26 mouse cellular contexts compared by ENCODE assay signal in the genomic region with DNA sequence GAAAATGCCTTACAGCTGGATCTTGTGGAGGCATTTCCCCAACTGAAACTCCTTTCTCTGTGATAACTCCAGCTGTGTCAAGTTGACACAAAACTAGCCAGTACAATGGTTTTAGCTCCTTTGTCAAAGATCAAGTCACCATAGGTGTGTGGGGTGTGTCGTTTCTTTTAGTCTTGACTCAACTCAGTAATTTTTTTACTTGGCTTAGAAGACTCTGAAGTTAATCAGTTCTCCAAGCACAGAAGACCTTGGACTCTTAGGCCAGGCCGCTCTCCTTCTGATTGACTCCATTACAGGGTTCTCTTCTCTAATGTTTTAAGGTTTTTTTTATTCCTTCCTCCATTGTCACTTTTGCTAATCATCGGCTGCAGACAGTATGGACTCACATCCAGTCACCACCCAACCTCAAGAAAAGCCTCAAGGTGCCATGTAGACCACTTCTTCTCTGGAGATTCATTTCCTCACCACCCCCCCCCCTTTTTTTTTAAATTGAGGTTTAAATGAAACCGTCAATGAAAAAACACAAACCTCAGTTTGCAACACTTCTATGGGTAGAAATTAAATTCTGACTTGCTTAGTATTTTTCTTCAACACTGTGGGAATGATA. TPM values are rescaled to one million over a fixed set of nuclear protein-coding genes. Genes with fewer than 3 reads are reported as not detected.
DNase-seq lines count a peak whose midpoint lies in the region; ATAC-seq and TF ChIP-seq lines count a peak whose summit lies in the region.
"Had no signal": no experiment of that assay in that cellular context is flagged by ENCODE, and none has a peak within 500 bp of the region (broad histone marks: within the 10 kb centered on the region; RNA-seq: fewer than 3 reads in every experiment).

No protein-coding gene starts in this region.

- 0 out of 2 replicates have a peak, but pooled peaks have one; percentile 8 for TF ChIP-seq EP300 in CH12.LX (IDR thresholded peaks at IDR 0.05; ENCODE audit: low read length)

- ATAC-seq in granulocyte monocyte progenitor cell, adult 5-6 weeks (replicated peaks; ENCODE audit: poor library complexity, severe bottlenecking), result peak; percentile 68
- ATAC-seq: CD4-positive, CD25-positive, alpha-beta regulatory T cell, adult 4 months; forebrain, embryonic 14.5 days; forebrain, embryonic 16.5 days had no signal

- 65% methylated on average over 4 of the region's 4 CpGs for whole genome bisulfite sequencing in kidney, adult 2 months

- H3K27ac ChIP-seq in kidney, adult 2 months (ENCODE audit: insufficient read depth, low read depth, low read length), result peak overlapping the region; percentile 51; the same call in 1 of the 2 replicates
- H3K27ac ChIP-seq in CH12.LX (ENCODE audit: insufficient read depth, low read depth), result no peak overlapping the region
- H3K27ac ChIP-seq: embryonic facial prominence, embryonic 13.5 days; embryonic facial prominence, embryonic 15.5 days; forebrain, embryonic 10.5 days; forebrain, embryonic 12.5 days had no signal

- H3K4me2 ChIP-seq in CH12.LX (ENCODE audit: insufficient read depth, low read depth, poor library complexity, severe bottlenecking), result 0 out of 2 replicates have a peak overlapping the region, but pooled peaks have one; percentile 9
- H3K4me2 ChIP-seq: embryonic facial prominence, embryonic 13.5 days; embryonic facial prominence, embryonic 15.5 days; forebrain, embryonic 12.5 days had no signal

- peak overlapping the region; percentile 10; the same call in 1 of the 2 replicates for H3K9ac ChIP-seq in CH12.LX (ENCODE audit: insufficient read depth, low read depth)
- H3K9ac ChIP-seq: embryonic facial prominence, embryonic 13.5 days; embryonic facial prominence, embryonic 15.5 days; forebrain, embryonic 12.5 days had no signal

- no peaks in the 10 kb centered on the region for H3K36me3 ChIP-seq in kidney, adult 2 months (ENCODE audit: control insufficient read depth, insufficient read depth, low read length)
- no peaks in the 10 kb centered on the region for H3K36me3 ChIP-seq in CH12.LX (replicated peaks in 1 of 2; ENCODE audit: control insufficient read depth in 1 of 2, insufficient read depth in 1 of 2, low read length in 1 of 2)
- H3K36me3 ChIP-seq: embryonic facial prominence, embryonic 13.5 days; embryonic facial prominence, embryonic 15.5 days; forebrain, embryonic 10.5 days; forebrain, embryonic 12.5 days had no signal

- no peak for TF ChIP-seq POLR2A in kidney, adult 2 months (IDR thresholded peaks at IDR 0.05; ENCODE audit: low read depth, low read length)
- no peak; the same call in 1 of the 2 replicates for TF ChIP-seq POLR2A in CH12.LX (IDR thresholded peaks at IDR 0.05; ENCODE audit: low read depth, low read length)

- dilution Hi-C loops in CH12.LX (cut with MboI; ENCODE audit: extremely low pct_ligation_motif_present, extremely low pct_unique_long_range_greater_than_20kb, low sequenced_read_pairs), result no loop called here

- TF ChIP-seq RAD21 in CH12.LX (IDR thresholded peaks at IDR 0.05; ENCODE audit: low read depth, low read length), result no peak

- no peaks in the 10 kb centered on the region for H3K79me2 ChIP-seq in CH12.LX (replicated peaks; ENCODE audit: control insufficient read depth, extremely low read depth, insufficient read depth, poor library complexity, severe bottlenecking)

- in situ Hi-C loops in CH12.LX (cut with MboI; ENCODE audit: low pct_ligation_motif_present, low pct_unique_long_range_greater_than_20kb, low sequenced_read_pairs), result no loop called here

- no peaks in the 10 kb centered on the region; the same call in 1 of the 2 replicates for H3K4me1 ChIP-seq in kidney, adult 2 months (ENCODE audit: control insufficient read depth, insufficient read depth, low read length)
- H3K4me1 ChIP-seq in CH12.LX (ENCODE audit: control insufficient read depth in 1 of 2, insufficient read depth in 2 of 2), result peaks cover 20 to 64% of the 10 kb centered on the region in 2 experiments
- H3K4me1 ChIP-seq: embryonic facial prominence, embryonic 13.5 days; embryonic facial prominence, embryonic 15.5 days; forebrain, embryonic 10.5 days; forebrain, embryonic 12.5 days had no signal

- TF ChIP-seq CTCF in kidney, adult 2 months (conservative IDR thresholded peaks at IDR 0.05; ENCODE audit: insufficient read depth, insufficient read length, low read depth, low read length), result no peak
- no peak for TF ChIP-seq CTCF in CH12.LX (conservative IDR thresholded peaks at IDR 0.05 in 1 of 2, IDR thresholded peaks at IDR 0.05 in 1 of 2; ENCODE audit: low read depth in 2 of 2, low read length in 2 of 2)

- H3K4me3 ChIP-seq in kidney, adult 2 months (ENCODE audit: insufficient read depth, low read depth, low read length), result no peak overlapping the region
- H3K4me3 ChIP-seq in CH12.LX (replicated peaks in 1 of 3; ENCODE audit: low read depth in 2 of 3, low read length in 2 of 3, poor library complexity in 1 of 3), result no peak overlapping the region
- H3K4me3 ChIP-seq: embryonic facial prominence, embryonic 13.5 days; embryonic facial prominence, embryonic 15.5 days; erythroblast, embryonic 14.5 days; forebrain, embryonic 10.5 days; forebrain, embryonic 12.5 days had no signal

- no peaks in the 10 kb centered on the region for H3K9me3 ChIP-seq in CH12.LX (replicated peaks; ENCODE audit: low read length)
- H3K9me3 ChIP-seq: embryonic facial prominence, embryonic 13.5 days; embryonic facial prominence, embryonic 15.5 days; forebrain, embryonic 10.5 days; forebrain, embryonic 12.5 days had no signal

- peak; percentile 67 for DNase-seq in kidney, adult 2 months
- no peak for DNase-seq in kidney, adult 11 months
- peak; percentile 15 to 50 for DNase-seq in kidney, postnatal 25 days
- no peak for DNase-seq in kidney, postnatal 14 days
- DNase-seq in CH12.LX (ENCODE audit: extremely low read depth), result no peak
- DNase-seq in cerebellum, adult 9-11 months, result no peak
- DNase-seq: adrenal gland, adult 2 months; adrenal gland, postnatal 10 days; adrenal gland, postnatal 25 days; B cell, adult 2 months; cerebellum, adult 11 months; cerebellum, adult 18-20 months; cerebellum, adult 8-10 months; cerebellum, postnatal 10 days; cerebellum, postnatal 25 days; embryo, embryonic 11 days had no signal

- H3K27me3 ChIP-seq in kidney, adult 2 months (replicated peaks; ENCODE audit: control insufficient read depth, insufficient read depth, low read length), result no peaks in the 10 kb centered on the region
- H3K27me3 ChIP-seq in CH12.LX (replicated peaks), result peaks cover 4% of the 10 kb centered on the region
- H3K27me3 ChIP-seq: embryonic facial prominence, embryonic 13.5 days; embryonic facial prominence, embryonic 15.5 days; forebrain, embryonic 12.5 days had no signal

TF ChIP-seq in CH12.LX, 34 proteins besides CTCF, POLR2A, EP300 and RAD21 (continues in another document):
- TF ChIP-seq NRF1 (IDR thresholded peaks at IDR 0.05; ENCODE audit: low read depth, low read length) (no peak), PAX5 (IDR thresholded peaks at IDR 0.05; ENCODE audit: low read length) (no peak), TCF12 (IDR thresholded peaks at IDR 0.05; ENCODE audit: low read depth, low read length) (no peak), MAX (IDR thresholded peaks at IDR 0.05; ENCODE audit: low read length) (no peak), ELF1 (IDR thresholded peaks at IDR 0.05; ENCODE audit: low read depth, low read length) (no peak), MAFK (IDR thresholded peaks at IDR 0.05; ENCODE audit: insufficient replicate concordance, low read length) (no peak), UBTF (IDR thresholded peaks at IDR 0.05; ENCODE audit: low read depth, low read length) (no peak), ZC3H11A (IDR thresholded peaks at IDR 0.05; ENCODE audit: low read depth, low read length) (no peak), ZKSCAN1 (IDR thresholded peaks at IDR 0.05; ENCODE audit: borderline replicate concordance, low read depth, low read length) (no peak), BHLHE40 (IDR thresholded peaks at IDR 0.05; ENCODE audit: low read depth, low read length) (no peak), CHD2 (IDR thresholded peaks at IDR 0.05; ENCODE audit: low read length) (no peak), USF2 (conservative IDR thresholded peaks at IDR 0.05; ENCODE audit: low read depth, low read length) (no peak), NELFE (IDR thresholded peaks at IDR 0.05; ENCODE audit: low read depth, low read length) (peak; percentile 4; the same call in 1 of the 2 replicates), TBP (conservative IDR thresholded peaks at IDR 0.05; ENCODE audit: low read depth, low read length) (peak; percentile 74), GABPA (IDR thresholded peaks at IDR 0.05; ENCODE audit: insufficient replicate concordance, low read depth, low read length) (no peak), ZMIZ1 (IDR thresholded peaks at IDR 0.05; ENCODE audit: low read depth, low read length) (peak; percentile 82; the same call in 1 of the 2 replicates), MEF2A (IDR thresholded peaks at IDR 0.05; ENCODE audit: borderline replicate concordance, low read depth, low read length) (no peak), HCFC1 (IDR thresholded peaks at IDR 0.05; ENCODE audit: low read depth, low read length) (no peak), JUND (conservative IDR thresholded peaks at IDR 0.05; ENCODE audit: low read depth, low read length) (0 out of 2 replicates have a peak, but pooled peaks have one; percentile 23), MAZ (IDR thresholded peaks at IDR 0.05; ENCODE audit: low read depth, low read length) (no peak), RCOR1 (conservative IDR thresholded peaks at IDR 0.05; ENCODE audit: low read depth, low read length) (no peak), USF1 (IDR thresholded peaks at IDR 0.05; ENCODE audit: low read depth, low read length) (no peak), ETS1 (conservative IDR thresholded peaks at IDR 0.05; ENCODE audit: low read depth, low read length) (no peak), MXI1 (IDR thresholded peaks at IDR 0.05; ENCODE audit: low read depth, low read length) (no peak), CHD1 (IDR thresholded peaks at IDR 0.05; ENCODE audit: low read depth, low read length) (no peak), POLR2AphosphoS2 (IDR thresholded peaks at IDR 0.05; ENCODE audit: low read depth, low read length) (no peak), E2F4 (IDR thresholded peaks at IDR 0.05; ENCODE audit: insufficient replicate concordance, low read depth, low read length) (no peak), JUN (IDR thresholded peaks at IDR 0.05; ENCODE audit: insufficient read depth, low read depth, low read length) (no peak), KAT2A (IDR thresholded peaks at IDR 0.05; ENCODE audit: insufficient replicate concordance, low read length) (no peak), IRF4 (IDR thresholded peaks at IDR 0.05; ENCODE audit: low read depth, low read length) (no peak)

RNA-seq across cellular contexts. Expression of a gene that starts 9.5 kb away (rescaled TPM):
- 33.7 and 39.8 TPM in 2 replicates for polyA plus RNA-seq in kidney, adult 2 months (2012; rRNA removed)
- total RNA-seq in CH12.LX (2012; rRNA removed) (not detected in 2 replicates), CH12.LX (2014; rRNA removed) (not detected in 2 replicates)
- not detected in 2 replicates for polyA plus RNA-seq in CH12.LX (2012; ENCODE audit: insufficient read length, low read depth)
- not detected in 2 replicates for total RNA-seq in granulocyte monocyte progenitor cell, adult 5-6 weeks (2014; fragmentation: Nextera tagmentation)
- total RNA-seq in granulocyte monocyte progenitor cell, adult 5-6 weeks (2017), result not detected in 2 replicates
- total RNA-seq: MEL had no signal
- polyA plus RNA-seq: CD4-positive, CD25-positive, alpha-beta regulatory T cell, adult 4 months had no signal

Comparison
In these comparisons a context has a peak if more than half of its experiments do, and no peak if none do; other contexts are left out.
1. DNase-seq: peak in kidney, adult 2 months (single experiment) and kidney, postnatal 25 days (2 of 2); none in kidney, adult 11 months (single experiment), kidney, postnatal 14 days (single experiment), CH12.LX (single experiment) and cerebellum, adult 9-11 months (single experiment).